Mouse (Mus musculus): Measurements from ENCODE around the gene Abca7.

The Abca7 gene

GRCm38 (mm10) chr10:79995636-79996035 is 658 bp upstream of the Abca7 start:
- DNase-seq = no peak

GRCm38 (mm10) chr10:79997034-79997760 is 903 bp downstream of the Abca7 start:
- peak; percentile 86 for DNase-seq

- DNase-seq = peak; percentile 85
Observed at GRCm38 (mm10) chr10:79997819-79998218, 1.5 kb downstream of the Abca7 start.

- no peak for DNase-seq
Observed at GRCm38 (mm10) chr10:80001945-80002344, 5.7 kb downstream of the Abca7 start.

- no peak for DNase-seq
Observed at GRCm38 (mm10) chr10:80002829-80003228, 6.5 kb downstream of the Abca7 start.

GRCm38 (mm10) chr10:80003374-80004232 is 7.3 kb downstream of the Abca7 start:
- no peak for DNase-seq

- DNase-seq = no peak
Observed at GRCm38 (mm10) chr10:80004233-80004705, 8.0 kb downstream of the Abca7 start.

- DNase-seq = no peak
Observed at GRCm38 (mm10) chr10:80011740-80012139, 15.4 kb downstream of the Abca7 start.

GRCm38 (mm10) chr10:80013609-80014008 is 17.3 kb downstream of the Abca7 start:
- DNase-seq = no peak

- no peak for DNase-seq
Observed at GRCm38 (mm10) chr10:80014484-80015290, 18.4 kb downstream of the Abca7 start.

- DNase-seq = no peak
Observed at GRCm38 (mm10) chr10:80015583-80015982, 19.3 kb downstream of the Abca7 start.

- no peak for DNase-seq
Observed at GRCm38 (mm10) chr10:80016511-80016910, 20.2 kb downstream of the Abca7 start, which contains the start of gene Arhgap45. Gene Arhgap45, plus strand, starts transcription at chr10:80016653.

- no peak for DNase-seq
Observed at GRCm38 (mm10) chr10:80016931-80017330, 20.6 kb downstream of the Abca7 start.

GRCm38 (mm10) chr10:80017361-80017760 is 21.1 kb downstream of the Abca7 start:
- no peak for DNase-seq

GRCm38 (mm10) chr10:80017771-80018170 is 21.5 kb downstream of the Abca7 start:
- no peak for DNase-seq

GRCm38 (mm10) chr10:80018739-80019297 is 22.5 kb downstream of the Abca7 start:
- no peak for DNase-seq

GRCm38 (mm10) chr10:80019471-80020131 is 23.3 kb downstream of the Abca7 start:
- DNase-seq = no peak

GRCm38 (mm10) chr10:80020191-80020590 is 23.9 kb downstream of the Abca7 start:
- no peak for DNase-seq

- DNase-seq = no peak
Observed at GRCm38 (mm10) chr10:80020603-80021319, 24.5 kb downstream of the Abca7 start.

- no peak for DNase-seq
Observed at GRCm38 (mm10) chr10:80021320-80021641, 25.0 kb downstream of the Abca7 start.

GRCm38 (mm10) chr10:80022164-80022563 is 25.9 kb downstream of the Abca7 start:
- DNase-seq = no peak

- DNase-seq = no peak
Observed at GRCm38 (mm10) chr10:80022806-80023205, 26.5 kb downstream of the Abca7 start.

All from cerebellum, adult 9-11 months (tissue).